Mouse (Mus musculus): ENCODE measurements around the gene Acad11. TPM values are rescaled to one million over a fixed set of nuclear protein-coding genes. Genes with fewer than 3 reads are reported as not detected.

Acad11 gene
- polyA plus RNA-seq (2016; fragmentation: Nextera tagmentation; extraction: Ambion mirVana): 7.8 and 8.7 TPM in 2 replicates

DNA sequence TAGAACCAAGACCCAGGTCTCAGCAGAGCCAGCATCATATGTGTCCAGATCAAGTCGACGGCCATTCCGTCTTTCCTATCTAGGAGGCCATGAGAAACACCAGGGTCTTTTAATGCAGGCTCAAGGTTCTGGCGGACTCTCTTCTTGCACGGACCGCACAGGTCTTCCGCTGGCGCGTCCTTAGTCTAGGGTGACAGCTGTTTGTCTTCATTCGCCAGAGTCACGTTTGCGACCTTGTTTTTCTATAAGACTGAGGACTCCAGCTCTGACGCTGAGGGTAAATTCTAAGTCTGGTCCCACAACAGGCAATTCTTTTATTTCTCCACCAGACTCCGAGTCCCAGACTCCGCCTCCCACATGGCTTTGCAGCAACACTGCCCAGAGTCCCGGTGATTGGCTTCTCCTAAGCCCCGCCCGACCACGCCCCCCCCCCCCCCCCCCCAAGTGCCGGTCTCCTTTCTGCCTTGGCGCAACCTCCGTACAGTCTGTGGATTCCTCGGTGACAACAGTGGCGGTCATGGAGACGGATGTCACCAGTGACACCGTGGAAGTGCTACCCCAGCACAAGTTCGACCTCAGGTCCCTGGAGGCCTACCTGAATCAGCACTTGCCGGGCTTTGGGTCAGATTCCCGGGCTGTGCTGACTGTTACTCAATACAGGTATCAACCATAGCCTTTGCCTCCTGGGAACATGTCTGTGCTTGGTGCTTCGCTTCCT lies at the start of gene Acad11:
Acad11 (plus strand) TSS at position 134 of the 718 bp plus-strand sequence.
- WGBS: under 1% methylated on average over 30 of the region's 30 CpGs

DNA sequence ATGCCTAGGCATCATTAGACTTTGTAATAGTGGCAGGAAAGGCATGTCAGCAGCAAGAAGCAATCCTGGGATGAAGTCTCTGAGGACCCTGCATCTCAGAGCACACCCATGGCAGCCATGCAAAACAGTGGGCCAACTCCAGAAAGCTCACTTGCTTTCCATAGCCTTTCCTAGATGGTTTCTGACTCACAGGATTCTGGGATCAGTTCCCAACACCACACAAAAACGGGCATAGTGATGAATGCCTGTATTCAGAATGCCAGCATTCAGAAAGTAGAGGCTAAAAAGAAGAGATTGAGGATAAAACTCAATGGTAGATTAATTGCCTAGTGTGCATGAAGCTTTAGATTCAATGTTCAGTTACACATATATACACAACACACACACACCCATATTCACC lies 48.7 kb upstream of the Acad11 start:
- no peak for ATAC-seq (ENCODE audit: low FRiP score, low read depth)
- Histone ChIP-seq H3K4me2 (replicated peaks) (no peak overlapping the region), H3K9me3 (no peaks in the 10 kb centered on the region), H3K4me3 (no peak overlapping the region), H3K27me3 (no peaks in the 10 kb centered on the region), H3K27ac (replicated peaks) (no peak overlapping the region), H3K9ac (replicated peaks) (no peak overlapping the region), H3K36me3 (peaks cover 8% of the 10 kb centered on the region; the same call in 1 of the 2 replicates), H3K4me1 (no peaks in the 10 kb centered on the region)
- WGBS: 73% methylated on average over 1 of the region's 1 CpGs

More for the DNA sequence above, at the start of gene Acad11:
- H3K27me3 ChIP-seq: no peaks in the 10 kb centered on the region
- H3K9ac ChIP-seq (replicated peaks): peak within 1 kb of the TSS; percentile 89
- H3K36me3 ChIP-seq: peaks cover 11% of the 10 kb centered on the region
- ATAC-seq (ENCODE audit: low FRiP score, low read depth): peak; percentile 97
- no peaks in the 10 kb centered on the region for H3K9me3 ChIP-seq
- H3K4me2 ChIP-seq (replicated peaks): peak within 1 kb of the TSS; percentile 97
- peak within 1 kb of the TSS; percentile 74 for H3K27ac ChIP-seq (replicated peaks)
- H3K4me1 ChIP-seq: peaks cover 20% of the 10 kb centered on the region
- H3K4me3 ChIP-seq: peak within 1 kb of the TSS; percentile 99

GRCm38 (mm10) chr9:104021026-104021425 lies 42.2 kb upstream of the Acad11 start:
- 93% methylated on average over 10 of the region's 10 CpGs for WGBS

GRCm38 (mm10) chr9:104027186-104027585 lies 36.0 kb upstream of the Acad11 start:
- no peaks in the 10 kb centered on the region for H3K27me3 ChIP-seq
- H3K4me3 ChIP-seq: no peak overlapping the region
- H3K27ac ChIP-seq (replicated peaks): no peak overlapping the region
- H3K9me3 ChIP-seq: peaks cover 4% of the 10 kb centered on the region; the same call in 1 of the 2 replicates
- no peak overlapping the region for H3K4me2 ChIP-seq (replicated peaks)
- ATAC-seq (ENCODE audit: low FRiP score, low read depth): no peak
- 96% methylated on average over 8 of the region's 8 CpGs for WGBS
- H3K9ac ChIP-seq (replicated peaks): no peak overlapping the region
- peaks cover 28% of the 10 kb centered on the region for H3K36me3 ChIP-seq
- H3K4me1 ChIP-seq: no peaks in the 10 kb centered on the region

More at GRCm38 (mm10) chr9:104021026-104021425, 42.2 kb upstream of the Acad11 start:
- Histone ChIP-seq H3K9ac (replicated peaks) (no peak overlapping the region), H3K9me3 (no peaks in the 10 kb centered on the region), H3K27ac (replicated peaks) (no peak overlapping the region), H3K4me3 (no peak overlapping the region), H3K36me3 (peaks cover 26% of the 10 kb centered on the region), H3K27me3 (no peaks in the 10 kb centered on the region), H3K4me2 (replicated peaks) (no peak overlapping the region), H3K4me1 (no peaks in the 10 kb centered on the region)
- ATAC-seq (ENCODE audit: low FRiP score, low read depth): no peak

DNA sequence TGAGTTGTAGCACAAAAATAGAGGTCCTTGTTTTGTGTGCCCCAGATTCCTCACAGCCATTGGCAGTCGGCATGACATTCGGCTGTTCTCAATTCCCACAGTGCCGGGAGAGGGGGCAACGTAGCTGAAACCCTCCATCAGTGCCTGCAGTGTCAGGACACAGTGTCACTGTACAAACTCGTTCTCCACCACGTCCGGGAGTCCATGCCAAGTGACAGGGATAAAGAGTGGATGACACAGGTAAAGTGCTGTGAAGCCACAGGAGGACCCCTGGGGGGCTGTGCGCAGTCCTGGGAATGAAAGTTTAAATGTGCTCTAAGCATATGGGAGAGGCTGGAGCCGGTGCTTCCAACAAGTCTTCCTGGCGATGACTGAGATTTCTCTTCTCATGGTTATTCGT lies 33.3 kb upstream of the Acad11 start:
- Histone ChIP-seq H3K27me3 (no peaks in the 10 kb centered on the region), H3K4me2 (replicated peaks) (no peak overlapping the region), H3K9me3 (peaks cover 4% of the 10 kb centered on the region; the same call in 1 of the 2 replicates), H3K4me1 (no peaks in the 10 kb centered on the region), H3K27ac (replicated peaks) (no peak overlapping the region), H3K4me3 (no peak overlapping the region), H3K36me3 (peaks cover 23% of the 10 kb centered on the region), H3K9ac (replicated peaks) (no peak overlapping the region)
- ATAC-seq (ENCODE audit: low FRiP score, low read depth): no peak
- WGBS: 91% methylated on average over 11 of the region's 11 CpGs

GRCm38 (mm10) chr9:104034231-104034630 lies 28.9 kb upstream of the Acad11 start:
- no peak overlapping the region for H3K27ac ChIP-seq (replicated peaks)

DNA sequence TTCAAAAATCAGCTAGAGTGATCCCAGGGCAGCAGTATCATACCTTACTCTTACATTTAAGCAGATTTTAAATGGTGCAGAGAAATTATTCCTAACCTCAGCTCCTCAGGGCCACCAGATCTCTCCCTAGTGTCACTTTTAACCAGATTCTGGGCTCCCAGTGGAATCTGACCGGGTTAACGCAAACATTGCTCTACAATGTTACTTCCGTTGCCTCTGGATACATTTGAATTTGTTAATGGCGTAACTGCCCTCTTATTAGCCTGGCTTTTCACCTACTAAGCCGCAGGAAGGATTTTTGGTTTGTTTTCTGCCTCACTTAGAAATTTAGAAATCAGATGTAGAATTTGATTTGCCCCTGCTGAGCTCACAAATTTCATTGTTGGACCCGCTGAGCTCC lies 28.5 kb upstream of the Acad11 start:
- H3K27ac ChIP-seq (replicated peaks): no peak overlapping the region
- no peaks in the 10 kb centered on the region for H3K36me3 ChIP-seq
- H3K4me3 ChIP-seq: no peak overlapping the region
- 68% methylated on average over 6 of the region's 6 CpGs for WGBS
- H3K9me3 ChIP-seq: no peaks in the 10 kb centered on the region
- H3K9ac ChIP-seq (replicated peaks): no peak overlapping the region
- ATAC-seq (ENCODE audit: low FRiP score, low read depth): no peak
- H3K4me1 ChIP-seq: no peaks in the 10 kb centered on the region
- H3K27me3 ChIP-seq: no peaks in the 10 kb centered on the region
- no peak overlapping the region for H3K4me2 ChIP-seq (replicated peaks)

More at GRCm38 (mm10) chr9:104034231-104034630, 28.9 kb upstream of the Acad11 start:
- Histone ChIP-seq H3K36me3 (no peaks in the 10 kb centered on the region), H3K4me2 (replicated peaks) (no peak overlapping the region), H3K4me1 (no peaks in the 10 kb centered on the region), H3K27me3 (no peaks in the 10 kb centered on the region), H3K4me3 (no peak overlapping the region), H3K9ac (replicated peaks) (no peak overlapping the region), H3K9me3 (no peaks in the 10 kb centered on the region)
- 87% methylated on average over 8 of the region's 8 CpGs for WGBS
- no peak for ATAC-seq (ENCODE audit: low FRiP score, low read depth)

- Histone ChIP-seq H3K36me3 (no peaks in the 10 kb centered on the region), H3K9ac (replicated peaks) (no peak overlapping the region), H3K27ac (replicated peaks) (no peak overlapping the region), H3K4me1 (no peaks in the 10 kb centered on the region), H3K4me3 (no peak overlapping the region), H3K27me3 (no peaks in the 10 kb centered on the region), H3K4me2 (replicated peaks) (no peak overlapping the region), H3K9me3 (no peaks in the 10 kb centered on the region)
- 50% methylated on average over 24 of the region's 24 CpGs for WGBS
- ATAC-seq (ENCODE audit: low FRiP score, low read depth): no peak
These were observed 27.7 kb upstream of the Acad11 start for GRCm38 (mm10) chr9:104035261-104036015.

DNA sequence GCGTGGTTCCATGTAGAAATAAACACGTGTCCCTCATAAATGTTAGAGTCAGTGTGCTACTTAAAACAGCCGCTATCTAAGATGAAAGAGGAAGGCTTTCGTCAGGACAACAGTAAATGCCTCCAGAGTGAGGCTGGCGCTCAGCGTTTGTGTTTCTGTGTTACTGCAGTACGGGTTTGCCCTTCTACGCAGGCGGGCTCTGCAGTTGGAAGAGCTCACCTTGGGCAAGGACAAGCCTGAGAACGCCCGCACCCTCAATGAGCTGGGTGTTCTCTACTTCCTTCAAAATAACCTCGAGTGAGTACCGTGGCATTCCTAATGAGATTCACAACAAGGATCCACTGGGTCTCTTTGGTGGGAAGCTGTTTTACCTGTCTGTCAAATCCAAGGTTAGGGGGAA lies 24.9 kb upstream of the Acad11 start:
- Histone ChIP-seq H3K9ac (replicated peaks) (no peak overlapping the region), H3K4me1 (no peaks in the 10 kb centered on the region), H3K27ac (replicated peaks) (no peak overlapping the region), H3K36me3 (no peaks in the 10 kb centered on the region), H3K4me3 (no peak overlapping the region), H3K4me2 (replicated peaks) (no peak overlapping the region), H3K27me3 (no peaks in the 10 kb centered on the region), H3K9me3 (no peaks in the 10 kb centered on the region)
- 89% methylated on average over 13 of the region's 13 CpGs for WGBS
- no peak for ATAC-seq (ENCODE audit: low FRiP score, low read depth)

GRCm38 (mm10) chr9:104039031-104039695 lies 24.0 kb upstream of the Acad11 start:
- Histone ChIP-seq H3K9me3 (no peaks in the 10 kb centered on the region), H3K27me3 (no peaks in the 10 kb centered on the region), H3K4me2 (replicated peaks) (no peak overlapping the region), H3K27ac (replicated peaks) (no peak overlapping the region), H3K4me1 (no peaks in the 10 kb centered on the region), H3K4me3 (no peak overlapping the region), H3K9ac (replicated peaks) (no peak overlapping the region), H3K36me3 (no peaks in the 10 kb centered on the region)
- WGBS: 93% methylated on average over 21 of the region's 21 CpGs
- ATAC-seq (ENCODE audit: low FRiP score, low read depth): no peak

DNA sequence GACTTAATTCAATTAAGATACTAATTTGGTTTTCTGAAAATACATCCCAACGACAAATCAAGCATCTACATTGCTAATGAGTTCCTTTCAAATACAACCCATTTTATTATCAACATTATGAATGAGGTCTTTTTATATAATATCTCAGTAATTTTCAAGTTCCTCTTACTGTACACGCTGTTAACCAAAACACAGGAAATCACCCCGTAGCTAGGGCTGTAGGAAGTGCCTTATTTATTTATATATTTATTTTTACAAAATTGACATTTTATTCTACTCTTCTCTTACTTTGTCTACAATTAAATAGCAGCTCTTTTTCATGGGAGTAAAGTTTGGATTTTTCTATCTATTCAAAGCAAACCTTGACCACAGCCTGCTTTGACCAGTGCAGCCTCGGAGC lies 23.4 kb upstream of the Acad11 start:
- Histone ChIP-seq H3K27me3 (no peaks in the 10 kb centered on the region), H3K4me1 (no peaks in the 10 kb centered on the region), H3K9ac (replicated peaks) (no peak overlapping the region), H3K36me3 (peaks cover 3% of the 10 kb centered on the region; the same call in 1 of the 2 replicates), H3K4me3 (no peak overlapping the region), H3K27ac (replicated peaks) (no peak overlapping the region), H3K4me2 (replicated peaks) (no peak overlapping the region), H3K9me3 (no peaks in the 10 kb centered on the region)
- no peak for ATAC-seq (ENCODE audit: low FRiP score, low read depth)
- 81% methylated on average over 4 of the region's 4 CpGs for WGBS

- Histone ChIP-seq H3K36me3 (peaks cover 6% of the 10 kb centered on the region; the same call in 1 of the 2 replicates), H3K9ac (replicated peaks) (no peak within 1 kb of the TSS), H3K4me2 (replicated peaks) (no peak within 1 kb of the TSS), H3K4me1 (no peaks in the 10 kb centered on the region), H3K9me3 (no peaks in the 10 kb centered on the region), H3K27ac (replicated peaks) (no peak within 1 kb of the TSS), H3K4me3 (no peak within 1 kb of the TSS), H3K27me3 (no peaks in the 10 kb centered on the region)
- no peak for ATAC-seq (ENCODE audit: low FRiP score, low read depth)
- WGBS: 75% methylated on average over 2 of the region's 2 CpGs
These were observed 22.8 kb upstream of the Acad11 start, which contains the start of gene Gm28305 for GRCm38 (mm10) chr9:104040362-104040761. Gene Gm28305 (plus strand): TSS chr9:104040662.

All from midbrain, embryonic 12.5 days (tissue).